Mouse (Mus musculus) heart, postnatal 4 days (tissue): ENCODE measurements around the gene Pramef12. TPM values are rescaled to one million over a fixed set of nuclear protein-coding genes. Genes with fewer than 3 reads are reported as not detected.
"Not testable (repeated sequence)": the region's sequence is repeated elsewhere in the genome, so short reads cannot be mapped to it uniquely, and the experiment has no call there.

ENCODE experiments used
- DNase-seq: peaks from one replicate; pipeline ENCODE4 v3.0.0; 2021
- total RNA-seq, 2 experiments: library from RNA; stranded (reverse); gene quantifications; 2 replicates each; pipeline ENCODE4 v1.2.3; 2021

Gene Pramef12
- total RNA-seq: not detected

DNA sequence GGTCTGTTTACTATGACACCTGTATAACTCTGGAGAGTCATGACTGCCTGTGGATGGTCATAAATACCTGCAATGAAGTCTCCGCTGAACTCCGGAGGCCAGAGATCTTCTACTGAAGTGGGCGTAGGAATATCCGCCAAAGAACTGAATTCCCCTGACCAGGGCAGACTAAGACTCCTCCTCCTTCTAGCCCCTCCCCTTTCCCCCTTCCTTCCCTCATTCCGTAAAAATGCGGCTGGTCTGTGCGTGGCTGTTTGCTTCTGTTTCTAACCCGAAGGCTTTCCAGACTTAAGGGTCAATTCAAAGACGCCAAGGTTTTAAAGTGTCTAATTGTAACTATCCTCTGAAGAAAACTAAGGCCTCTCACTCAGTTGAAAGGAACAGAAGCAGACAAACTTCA is at the start of gene Pramef12:
TSS of gene Pramef12 (minus strand) at position 175 of the 400 bp plus-strand sequence.
- DNase-seq: no peak

DNA sequence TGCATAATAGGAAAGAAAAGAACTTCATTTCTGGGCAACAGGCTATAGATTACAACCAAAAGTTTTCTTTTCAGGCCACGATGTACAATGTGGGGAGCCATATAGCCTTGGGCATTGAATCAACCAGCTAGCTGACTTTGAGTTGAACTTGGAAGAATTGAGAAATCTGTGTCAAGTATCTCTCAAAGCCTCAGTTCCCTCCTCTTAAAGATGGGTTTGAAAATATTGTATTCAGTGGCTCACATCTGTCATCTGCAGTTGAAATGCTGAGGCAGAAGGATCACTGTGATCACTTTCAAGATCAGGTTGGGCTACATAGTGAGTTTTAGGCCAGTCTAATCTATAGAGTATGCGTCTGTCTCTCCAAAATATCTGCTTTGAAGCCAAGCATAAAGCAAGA is 45.0 kb upstream of the Pramef12 start, which contains the start of gene Gm9944:
TSS of gene Gm9944 (minus strand) at position 101 of the 400 bp plus-strand sequence.
- no peak for DNase-seq

DNA sequence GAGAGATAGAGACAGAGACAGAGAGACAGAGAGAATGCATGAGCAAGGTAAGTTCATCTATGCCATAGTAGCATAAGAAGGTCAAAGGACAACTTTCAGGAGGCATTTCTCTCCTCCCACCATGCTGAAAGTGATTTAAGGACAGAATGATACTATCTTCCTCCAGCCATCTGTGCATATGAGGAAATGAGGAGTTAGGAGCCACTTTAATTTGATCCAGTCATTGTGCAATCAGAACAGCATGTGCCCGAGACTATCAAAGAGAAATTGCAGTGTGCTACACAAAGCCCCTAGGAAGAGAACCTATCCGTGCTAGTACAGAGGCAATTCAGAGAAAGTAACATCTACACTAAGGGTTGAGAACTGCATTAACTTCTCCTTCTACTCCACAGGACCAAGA is 40.3 kb upstream of the Pramef12 start:
- DNase-seq: no peak

DNA sequence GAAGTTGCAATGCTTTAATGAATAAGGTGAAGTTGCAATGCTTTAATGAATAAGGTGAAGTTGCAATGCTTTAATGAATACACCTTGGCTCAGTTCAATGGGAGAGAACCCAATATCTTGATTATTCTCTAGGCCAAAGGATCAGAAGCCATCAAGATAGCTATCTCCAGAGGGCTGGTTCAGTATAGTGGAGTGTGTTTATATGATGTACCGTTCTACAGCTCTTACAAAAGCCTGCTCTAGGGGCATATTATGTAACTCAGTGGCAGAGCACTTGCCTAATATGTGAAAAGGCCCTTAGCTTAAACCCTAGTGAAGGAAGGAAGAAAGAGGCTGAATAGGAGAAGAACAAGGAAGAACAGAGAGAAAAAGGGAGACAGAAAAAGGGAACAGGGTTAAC is 33.3 kb upstream of the Pramef12 start:
- DNase-seq: no peak

DNA sequence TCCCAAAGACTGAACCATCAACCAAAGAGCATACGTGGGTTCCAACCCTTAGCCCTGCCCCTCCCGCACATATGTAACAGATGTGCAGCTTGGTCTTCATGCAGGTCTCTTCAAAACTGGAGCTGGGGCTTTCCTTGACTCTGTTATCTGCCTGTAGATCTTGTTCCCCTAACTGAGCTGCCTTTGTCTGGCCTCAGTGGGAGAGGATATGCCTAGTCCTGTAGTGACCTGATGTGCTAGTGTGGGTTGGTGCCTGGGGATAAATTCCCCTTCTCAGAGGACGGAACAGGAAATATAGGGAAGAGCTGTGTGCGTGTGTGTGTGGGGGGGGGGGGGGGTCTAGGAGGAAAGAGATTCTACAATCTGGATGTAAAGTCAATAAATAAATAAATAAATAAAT is 32.8 kb upstream of the Pramef12 start:
- DNase-seq: no peak

DNA sequence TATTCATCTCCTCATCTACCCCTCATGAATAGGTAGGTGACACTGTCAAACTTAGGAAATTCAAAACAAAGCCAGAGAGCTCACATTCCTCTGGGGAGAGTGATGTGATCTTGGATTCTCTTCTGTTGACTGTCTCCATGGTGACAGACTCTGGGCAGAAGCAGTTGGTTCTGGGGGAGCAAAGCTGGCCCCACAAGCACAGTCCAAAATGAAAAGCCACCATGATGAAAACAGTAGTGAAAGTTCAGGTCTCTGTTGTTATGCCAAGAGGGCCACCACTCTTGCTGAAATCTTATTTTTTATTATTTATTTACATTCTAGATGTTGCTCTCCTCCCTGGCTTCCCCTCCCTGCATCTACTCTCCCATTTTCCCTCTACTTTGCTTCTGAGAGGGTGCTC is 30.4 kb upstream of the Pramef12 start, which contains the start of gene 1700012P22Rik:
TSS of gene 1700012P22Rik (minus strand) at position 101 of the 400 bp plus-strand sequence.
- DNase-seq: no peak

DNA sequence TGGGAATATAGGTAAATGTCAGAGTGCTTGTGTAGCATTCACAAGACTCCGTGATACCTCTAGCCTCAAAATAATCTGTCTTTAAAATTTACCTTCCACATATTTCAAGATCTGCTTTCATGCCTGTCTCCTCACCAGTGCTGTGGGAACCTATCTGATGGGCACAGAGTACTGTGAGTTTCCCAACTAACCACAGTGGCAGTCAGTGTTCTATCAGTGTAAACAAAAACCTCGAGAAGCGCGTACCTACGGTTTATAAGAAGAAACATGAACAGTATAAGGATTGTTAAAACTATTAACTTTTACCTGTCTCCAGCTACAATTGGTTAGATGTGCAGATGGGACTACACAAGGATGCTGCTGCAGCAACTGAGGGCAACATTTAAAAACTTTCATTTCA is 25.0 kb upstream of the Pramef12 start:
- DNase-seq: no peak

DNA sequence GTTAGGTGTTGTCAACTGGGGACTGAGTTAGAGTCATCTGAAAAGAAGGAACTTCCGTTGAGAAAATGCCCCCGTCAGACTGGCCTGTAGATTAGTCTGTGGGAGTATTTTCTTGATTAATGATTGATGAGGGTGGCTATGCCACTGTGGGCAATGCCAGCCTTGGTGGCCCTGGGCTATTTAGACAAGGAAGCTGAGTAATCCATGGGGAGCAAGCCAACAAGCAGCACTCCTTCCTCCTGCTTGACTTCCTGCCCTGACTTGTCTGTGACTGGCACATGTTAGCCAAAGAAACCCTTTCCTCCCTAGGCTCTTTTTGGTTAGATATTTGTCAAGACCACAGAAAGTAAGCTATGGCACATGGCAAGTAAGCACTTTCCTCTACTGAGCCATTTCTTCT is 22.5 kb upstream of the Pramef12 start:
- no peak for DNase-seq

DNA sequence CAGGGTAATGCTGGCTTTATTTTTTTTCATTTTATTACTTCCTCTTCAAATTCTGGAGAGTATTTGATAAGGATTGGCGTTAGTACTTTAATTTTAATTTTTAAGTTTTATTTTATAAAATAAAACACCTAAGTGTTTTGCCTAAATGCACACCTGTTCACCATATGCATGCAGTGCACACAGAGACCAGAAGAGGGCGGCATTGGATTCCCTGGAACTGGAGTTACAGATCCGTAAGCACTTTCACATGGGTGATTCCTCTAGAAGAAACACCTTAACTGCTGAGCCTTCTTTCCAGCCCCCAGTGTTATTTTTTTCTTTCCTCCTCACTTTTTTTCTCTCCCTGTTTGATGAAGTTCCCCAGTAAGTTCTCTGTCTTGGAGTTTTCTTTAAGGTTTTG is 20.6 kb upstream of the Pramef12 start:
- DNase-seq: peak; percentile 19

DNA sequence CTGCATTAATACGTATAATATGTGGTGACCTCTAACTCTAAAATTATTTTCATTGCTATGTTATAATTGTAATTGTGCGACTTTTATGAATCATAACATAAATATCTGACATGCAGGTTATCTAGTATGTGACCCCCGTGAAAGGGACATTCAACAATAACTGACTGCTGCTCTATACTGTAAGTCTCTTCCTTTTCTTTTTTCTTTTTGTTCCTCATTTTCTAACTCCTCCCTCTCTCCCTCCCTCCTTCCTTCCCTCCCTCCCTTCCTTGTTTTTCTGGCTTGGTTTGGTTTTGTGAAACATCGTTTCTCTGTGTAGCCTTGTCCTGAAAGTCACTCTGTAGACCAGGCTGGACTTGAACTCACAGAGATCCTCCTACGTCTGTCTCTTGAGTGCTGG is 16.3 kb upstream of the Pramef12 start:
- DNase-seq: no peak

DNA sequence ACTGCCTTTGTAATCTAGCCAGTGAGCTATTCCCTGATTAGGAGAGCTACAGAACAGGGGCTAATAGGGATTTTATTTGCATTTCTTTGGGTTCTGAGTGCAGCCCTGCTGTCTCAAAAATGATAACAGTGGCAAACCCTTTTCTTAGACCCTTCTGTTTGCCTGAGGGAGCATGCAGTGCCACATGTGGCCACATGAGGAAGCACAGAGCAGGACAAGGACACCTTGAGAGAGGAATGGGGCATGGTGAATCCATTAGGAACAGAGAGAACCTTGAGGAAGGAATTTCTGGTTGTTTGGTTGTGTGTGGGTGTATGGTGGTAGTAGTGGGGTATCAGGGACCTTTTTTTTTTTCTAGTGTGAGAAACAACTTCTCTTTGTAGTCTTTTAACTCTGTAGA is 12.4 kb upstream of the Pramef12 start:
- DNase-seq: no peak

DNA sequence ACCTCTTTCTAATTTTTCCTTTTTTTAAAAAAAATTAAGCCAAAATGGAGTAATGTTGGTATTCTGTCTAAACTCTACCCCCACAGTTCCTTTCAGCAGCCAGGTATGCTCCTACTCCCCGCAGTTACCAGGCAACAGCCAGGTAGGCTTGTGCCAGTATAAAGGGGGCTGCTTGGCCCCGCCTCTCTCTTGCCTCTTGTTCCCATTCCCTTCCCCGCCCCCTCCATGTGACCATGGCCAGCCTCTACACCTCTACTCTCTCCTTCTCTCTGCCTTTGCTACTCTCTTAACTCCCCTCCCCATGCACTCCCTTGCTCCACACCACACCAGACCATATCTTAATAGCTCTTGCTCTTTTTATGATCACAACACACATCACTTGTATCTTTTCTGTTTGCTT is 2.0 kb downstream of the Pramef12 start:
- no peak for DNase-seq

DNA sequence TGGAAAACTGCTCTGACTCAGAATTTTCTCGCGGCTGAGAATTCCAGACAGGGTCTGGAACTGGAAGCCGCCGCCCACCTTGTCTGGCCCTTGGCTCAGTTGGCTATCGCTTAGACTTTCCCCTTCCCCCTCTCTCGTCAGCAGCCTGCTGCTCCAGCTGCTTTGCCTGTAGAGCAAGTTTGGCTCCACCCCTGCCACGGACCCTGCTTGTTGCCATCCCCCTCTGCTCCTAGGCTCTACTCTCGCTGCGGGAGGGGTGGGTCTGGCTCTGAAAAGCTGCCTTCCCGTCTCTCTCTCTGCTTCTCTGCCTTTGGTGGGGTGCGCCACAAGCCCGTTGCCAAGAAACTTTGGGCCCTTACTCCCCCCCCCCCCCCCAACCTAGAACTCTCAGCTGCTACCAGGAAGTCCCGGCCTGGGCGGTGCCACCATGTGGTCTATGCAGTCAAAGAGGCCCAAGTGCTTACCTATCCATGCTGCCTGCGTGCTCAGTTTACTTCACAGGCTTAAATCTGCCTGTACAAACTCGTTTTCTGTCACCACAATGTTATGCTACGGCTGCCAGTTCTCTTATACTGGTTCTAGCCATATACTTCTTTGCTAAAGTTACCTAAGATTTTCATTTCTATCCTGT is 3.7 kb downstream of the Pramef12 start:
- DNase-seq: peak; percentile 58

DNA sequence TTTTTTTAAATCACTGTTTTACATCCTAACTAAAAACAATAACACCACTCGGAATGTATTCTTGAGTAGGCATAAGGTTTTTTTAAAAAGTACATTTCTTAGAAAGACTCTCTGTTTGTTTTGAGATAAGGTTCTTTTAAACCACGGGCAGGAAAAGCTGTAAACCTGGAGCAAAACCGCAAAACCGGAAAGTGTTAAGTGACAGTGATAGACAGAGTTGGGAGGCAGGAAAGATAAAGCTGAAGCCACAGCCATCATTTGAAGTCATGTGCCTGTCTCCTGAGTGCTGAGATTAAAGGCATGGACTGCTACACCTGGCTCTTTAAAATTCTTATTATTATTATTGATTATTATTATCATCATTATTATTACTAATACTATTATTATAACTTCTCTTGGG is 5.6 kb downstream of the Pramef12 start:
- no peak for DNase-seq

DNA sequence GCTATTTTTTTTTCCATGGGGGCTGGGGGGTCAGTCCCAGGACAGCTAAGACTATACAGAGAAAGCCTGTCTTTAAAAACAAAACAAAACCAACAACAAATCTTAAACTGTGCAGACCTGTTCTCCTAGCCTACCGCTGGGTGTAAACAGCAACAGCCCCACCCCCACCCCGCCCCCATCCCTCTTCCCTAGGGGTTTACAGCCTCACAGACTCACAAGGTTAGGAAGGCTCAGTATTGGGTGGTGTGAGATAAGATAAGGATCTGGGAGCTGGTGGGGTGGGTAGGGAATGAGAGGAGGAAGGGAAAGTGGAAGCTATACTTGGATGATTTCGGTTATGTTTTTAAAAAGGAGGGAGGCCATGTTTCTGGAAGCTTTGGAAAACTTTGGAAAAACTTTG is 11.9 kb downstream of the Pramef12 start:
- DNase-seq: no peak

DNA sequence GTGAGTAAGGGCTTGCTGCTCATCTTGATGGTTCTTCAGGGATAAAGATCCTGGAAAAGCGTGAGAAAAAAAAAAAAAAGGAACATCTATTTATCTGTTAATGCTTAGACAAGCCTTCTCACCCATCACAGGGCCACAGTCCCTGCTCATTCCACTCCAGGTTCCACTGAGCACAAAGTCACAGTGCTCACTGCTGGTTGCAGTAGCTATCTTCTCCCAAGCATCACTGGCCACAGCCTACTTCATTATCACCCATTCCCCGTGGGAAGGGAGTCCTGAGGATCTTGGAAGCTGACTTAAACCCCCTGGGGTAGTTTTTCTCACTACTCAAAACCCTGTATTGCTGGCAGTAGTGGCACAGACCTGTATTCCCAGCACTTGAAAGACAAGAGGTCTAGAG is 30.4 kb downstream of the Pramef12 start, which contains the start of gene Pramef20:
TSS of gene Pramef20 (minus strand) at position 23 of the 400 bp plus-strand sequence.
- DNase-seq: no peak

DNA sequence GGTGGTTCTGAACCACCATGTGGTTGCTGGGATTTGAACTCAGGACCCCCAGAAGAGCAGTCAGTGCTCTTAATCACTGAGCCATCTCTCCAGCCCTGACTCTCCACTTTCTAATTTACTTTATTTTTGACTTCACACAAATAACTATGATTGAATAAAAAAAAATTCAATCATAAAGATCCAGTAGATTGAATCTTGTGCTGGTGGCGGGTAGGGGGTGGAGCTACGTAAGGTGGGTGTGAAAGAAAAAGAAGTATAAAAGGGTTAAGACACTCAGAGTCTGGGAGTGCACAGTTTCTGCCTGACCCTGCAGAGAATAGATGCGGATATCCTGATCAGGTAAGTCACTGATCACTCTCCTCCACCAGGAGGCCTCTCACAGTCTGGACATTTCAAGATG is 50.6 kb downstream of the Pramef12 start, which contains the start of gene Gm13119:
TSS of gene Gm13119 (plus strand) at position 301 of the 400 bp plus-strand sequence.
- DNase-seq: not testable (repeated sequence)

Other genes with a start within 250 kb of the Pramef12 start
- not detected for gene Oog3, start 245.8 kb downstream of the Pramef12 start, total RNA-seq
- not detected for gene Oog2, start 217.7 kb downstream of the Pramef12 start, total RNA-seq
- not detected for gene C87977, start 195.1 kb downstream of the Pramef12 start, total RNA-seq
- not detected for gene Pramel5, start 128.0 kb downstream of the Pramef12 start, total RNA-seq
- gene Gm13128, start 78.2 kb downstream of the Pramef12 start, total RNA-seq: not detected
- gene Gm13119, start 50.5 kb downstream of the Pramef12 start, total RNA-seq: not detected
- not detected for gene Pramef20, start 30.5 kb downstream of the Pramef12 start, total RNA-seq
- gene 1700012P22Rik, start 30.3 kb upstream of the Pramef12 start, total RNA-seq: not detected
- not detected for gene Gm9944, start 44.9 kb upstream of the Pramef12 start, total RNA-seq
- gene Aadacl3, start 55.3 kb upstream of the Pramef12 start, total RNA-seq: not detected
- gene 9430007A20Rik, start 111.4 kb upstream of the Pramef12 start, total RNA-seq: not detected
- not detected for gene Gm13124, start 156.7 kb upstream of the Pramef12 start, total RNA-seq
- not detected for gene Aadacl4, start 205.2 kb upstream of the Pramef12 start, total RNA-seq